Mouse (Mus musculus): ENCODE data around the gene Heatr4.
A peak's percentile ranks its signal among the peaks of the same experiment; 100 is the strongest.
"Not testable (repeated sequence)": the region's sequence is repeated elsewhere in the genome, so short reads cannot be mapped to it uniquely, and the experiment has no call there.

Heatr4 gene

GRCm38 (mm10) chr12:84013701-84014100, 29.0 kb upstream of the Heatr4 start:
- H3K36me3 ChIP-seq (ENCODE audit: insufficient read depth, low read length) = 0 out of 2 replicates have a peak, but pooled peaks cover 3% of the 10 kb centered on the region
- peaks cover 19% of the 10 kb centered on the region for H3K27me3 ChIP-seq (ENCODE audit: insufficient read depth, low read length)
- H3K4me3 ChIP-seq (replicated peaks; ENCODE audit: low read length) = no peak overlapping the region
- TF ChIP-seq CTCF (conservative IDR thresholded peaks at IDR 0.05; ENCODE audit: low read length) (no peak), NANOG (IDR thresholded peaks at IDR 0.05; ENCODE audit: borderline replicate concordance, low read length) (no peak), POU5F1 (IDR thresholded peaks at IDR 0.05; ENCODE audit: borderline replicate concordance, low read length) (no peak)
- 0 out of 2 replicates have a peak, but pooled peaks cover 3% of the 10 kb centered on the region for H3K9me3 ChIP-seq (ENCODE audit: low read length)
- H3K4me1 ChIP-seq (replicated peaks; ENCODE audit: low read depth, low read length) = peaks cover 28% of the 10 kb centered on the region

- H3K4me3 ChIP-seq (replicated peaks; ENCODE audit: low read length) = no peak overlapping the region
- H3K27me3 ChIP-seq (ENCODE audit: insufficient read depth, low read length) = peaks cover 24% of the 10 kb centered on the region
- H3K36me3 ChIP-seq (ENCODE audit: insufficient read depth, low read length) = 0 out of 2 replicates have a peak, but pooled peaks cover 3% of the 10 kb centered on the region
- TF ChIP-seq NANOG (IDR thresholded peaks at IDR 0.05; ENCODE audit: borderline replicate concordance, low read length) (no peak), CTCF (conservative IDR thresholded peaks at IDR 0.05; ENCODE audit: low read length) (peak; percentile 27; the same call in 1 of the 2 replicates)
- H3K9me3 ChIP-seq (ENCODE audit: low read length) = peaks cover 5% of the 10 kb centered on the region
- H3K4me1 ChIP-seq (replicated peaks; ENCODE audit: low read depth, low read length) = peaks cover 28% of the 10 kb centered on the region
Measured at GRCm38 (mm10) chr12:84013130-84013529, 28.5 kb upstream of the Heatr4 start.

DNA sequence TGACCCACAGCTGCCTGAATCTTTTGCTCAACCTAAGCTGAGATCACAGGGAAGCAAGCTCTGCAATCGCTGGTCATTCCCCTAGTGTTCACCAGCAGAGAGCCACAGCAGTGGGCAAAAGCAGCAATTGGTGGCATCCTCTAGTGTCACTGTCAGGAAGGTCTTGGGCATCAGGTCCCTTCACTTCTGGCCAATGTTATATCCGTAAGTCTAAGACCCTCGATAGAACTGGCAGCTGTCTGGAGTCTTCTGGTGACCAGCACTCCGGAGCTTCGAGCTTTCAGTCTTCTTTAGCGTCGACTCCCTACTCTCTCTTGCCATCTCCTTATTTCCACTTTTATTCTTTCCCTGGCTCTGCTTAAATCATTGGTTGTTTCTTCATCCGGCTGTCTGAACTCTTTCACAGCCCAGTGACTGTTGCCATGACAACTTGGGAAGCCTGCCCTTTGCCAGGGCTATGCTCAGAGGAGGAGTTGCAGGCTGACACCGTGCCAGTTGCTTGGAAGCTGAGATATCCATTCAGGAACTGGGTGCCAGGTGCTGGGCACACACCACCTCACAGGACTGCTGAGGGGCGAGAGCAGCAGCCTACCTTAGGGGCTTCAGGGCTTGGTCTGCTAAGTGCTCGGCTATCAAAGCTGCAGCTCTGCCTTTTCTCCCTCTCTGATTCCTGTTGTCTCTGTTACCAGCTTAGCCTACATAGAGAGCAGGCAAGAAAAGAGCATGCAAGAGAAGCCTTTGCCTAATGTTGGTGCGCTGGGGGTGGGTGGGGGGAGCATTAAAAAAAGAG, 26.8 kb upstream of the Heatr4 start:
- Histone ChIP-seq H3K4me3 (replicated peaks; ENCODE audit: low read length) (no peak overlapping the region), H3K9me3 (ENCODE audit: low read length) (peaks cover 14% of the 10 kb centered on the region), H3K36me3 (ENCODE audit: insufficient read depth, low read length) (0 out of 2 replicates have a peak, but pooled peaks cover 3% of the 10 kb centered on the region), H3K4me1 (replicated peaks; ENCODE audit: low read depth, low read length) (peaks cover 26% of the 10 kb centered on the region), H3K27me3 (ENCODE audit: insufficient read depth, low read length) (peaks cover 27% of the 10 kb centered on the region)
- no peak for TF ChIP-seq POU5F1 (IDR thresholded peaks at IDR 0.05; ENCODE audit: borderline replicate concordance, low read length)

DNA sequence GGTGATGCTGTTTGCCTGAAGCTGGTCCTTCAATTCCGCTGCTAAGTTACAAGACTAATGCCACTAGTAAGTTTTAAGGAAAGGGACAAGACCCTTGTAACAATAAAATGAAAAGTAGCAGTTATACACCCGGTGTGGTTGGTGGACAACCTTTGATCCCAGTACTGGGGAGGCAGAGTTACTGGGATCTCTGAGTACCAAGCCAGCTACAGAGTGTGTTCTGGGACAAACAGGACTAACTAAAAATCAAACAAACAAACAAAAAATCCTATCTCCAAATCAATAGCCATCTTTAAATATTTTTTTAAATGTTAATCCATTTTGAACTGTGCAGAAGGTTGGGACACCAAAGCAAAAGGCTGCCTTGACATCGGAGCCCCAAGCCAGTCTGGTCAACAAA, 25.5 kb upstream of the Heatr4 start:
- TF ChIP-seq POU5F1 (IDR thresholded peaks at IDR 0.05; ENCODE audit: borderline replicate concordance, low read length) (no peak), NANOG (IDR thresholded peaks at IDR 0.05; ENCODE audit: borderline replicate concordance, low read length) (no peak), CTCF (conservative IDR thresholded peaks at IDR 0.05; ENCODE audit: low read length) (no peak)
- H3K4me1 ChIP-seq (replicated peaks; ENCODE audit: low read depth, low read length) = peaks cover 18% of the 10 kb centered on the region

GRCm38 (mm10) chr12:84009171-84009965, 24.7 kb upstream of the Heatr4 start, which contains the start of gene Acot1:
Acot1 (plus strand) TSS chr12:84009490.
- H3K27me3 ChIP-seq (ENCODE audit: insufficient read depth, low read length) = peaks cover 27% of the 10 kb centered on the region
- H3K4me1 ChIP-seq (replicated peaks; ENCODE audit: low read depth, low read length) = peaks cover 16% of the 10 kb centered on the region
- not testable (repeated sequence) for H3K36me3 ChIP-seq (ENCODE audit: insufficient read depth, low read length)
- H3K4me3 ChIP-seq (replicated peaks; ENCODE audit: low read length) = peak within 1 kb of the TSS; percentile 74
- peaks cover 14% of the 10 kb centered on the region for H3K9me3 ChIP-seq (ENCODE audit: low read length)

More for the DNA sequence above, 25.5 kb upstream of the Heatr4 start:
- H3K4me3 ChIP-seq (replicated peaks; ENCODE audit: low read length) = peak overlapping the region; percentile 74
- H3K36me3 ChIP-seq (ENCODE audit: insufficient read depth, low read length) = 0 out of 2 replicates have a peak, but pooled peaks cover 3% of the 10 kb centered on the region
- H3K9me3 ChIP-seq (ENCODE audit: low read length) = peaks cover 14% of the 10 kb centered on the region
- peaks cover 27% of the 10 kb centered on the region for H3K27me3 ChIP-seq (ENCODE audit: insufficient read depth, low read length)

GRCm38 (mm10) chr12:84008729-84009128, 24.1 kb upstream of the Heatr4 start:
- peak overlapping the region; percentile 74 for H3K4me3 ChIP-seq (replicated peaks; ENCODE audit: low read length)

GRCm38 (mm10) chr12:84008251-84008650, 23.6 kb upstream of the Heatr4 start:
- H3K27me3 ChIP-seq (ENCODE audit: insufficient read depth, low read length) = peaks cover 27% of the 10 kb centered on the region
- H3K36me3 ChIP-seq (ENCODE audit: insufficient read depth, low read length) = no peaks in the 10 kb centered on the region
- H3K4me1 ChIP-seq (replicated peaks; ENCODE audit: low read depth, low read length) = peaks cover 15% of the 10 kb centered on the region
- H3K4me3 ChIP-seq (replicated peaks; ENCODE audit: low read length) = no peak overlapping the region
- TF ChIP-seq CTCF (conservative IDR thresholded peaks at IDR 0.05; ENCODE audit: low read length) (no peak), NANOG (IDR thresholded peaks at IDR 0.05; ENCODE audit: borderline replicate concordance, low read length) (no peak), POU5F1 (IDR thresholded peaks at IDR 0.05; ENCODE audit: borderline replicate concordance, low read length) (no peak)
- peaks cover 21% of the 10 kb centered on the region for H3K9me3 ChIP-seq (ENCODE audit: low read length)

More at GRCm38 (mm10) chr12:84008729-84009128, 24.1 kb upstream of the Heatr4 start:
- H3K4me1 ChIP-seq (replicated peaks; ENCODE audit: low read depth, low read length) = peaks cover 16% of the 10 kb centered on the region
- H3K9me3 ChIP-seq (ENCODE audit: low read length) = peaks cover 16% of the 10 kb centered on the region
- TF ChIP-seq CTCF (conservative IDR thresholded peaks at IDR 0.05; ENCODE audit: low read length) (no peak), POU5F1 (IDR thresholded peaks at IDR 0.05; ENCODE audit: borderline replicate concordance, low read length) (no peak), NANOG (IDR thresholded peaks at IDR 0.05; ENCODE audit: borderline replicate concordance, low read length) (no peak)
- H3K27me3 ChIP-seq (ENCODE audit: insufficient read depth, low read length) = peaks cover 27% of the 10 kb centered on the region
- no peaks in the 10 kb centered on the region for H3K36me3 ChIP-seq (ENCODE audit: insufficient read depth, low read length)

DNA sequence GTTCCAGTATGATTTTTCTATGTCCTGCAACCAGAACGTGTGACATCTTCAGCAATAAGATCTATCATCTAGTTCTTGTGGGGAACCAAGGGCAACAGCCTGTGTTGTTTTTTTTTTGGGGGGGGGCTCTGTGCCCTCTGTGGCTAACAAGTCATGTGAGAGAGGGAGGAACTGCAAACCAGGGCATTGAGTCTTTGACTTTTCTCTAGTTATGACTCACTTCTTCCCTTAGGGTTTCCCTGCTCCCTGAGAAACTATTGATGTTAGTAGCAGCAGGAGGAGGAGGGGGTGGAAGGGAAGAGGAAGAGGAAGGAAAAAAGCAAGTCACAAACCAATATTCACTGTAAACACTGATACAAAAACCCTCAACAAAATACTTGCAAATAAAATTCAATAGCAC, 19.2 kb upstream of the Heatr4 start:
- peaks cover 39% of the 10 kb centered on the region for H3K9me3 ChIP-seq (ENCODE audit: low read length)
- H3K4me3 ChIP-seq (replicated peaks; ENCODE audit: low read length) = no peak overlapping the region
- no peaks in the 10 kb centered on the region for H3K36me3 ChIP-seq (ENCODE audit: insufficient read depth, low read length)
- H3K27me3 ChIP-seq (ENCODE audit: insufficient read depth, low read length) = peaks cover 10% of the 10 kb centered on the region
- H3K4me1 ChIP-seq (replicated peaks; ENCODE audit: low read depth, low read length) = peaks cover under 1% of the 10 kb centered on the region; the same call in 1 of the 2 replicates
- no peak for TF ChIP-seq CTCF (conservative IDR thresholded peaks at IDR 0.05; ENCODE audit: low read length)
- TF ChIP-seq NANOG (IDR thresholded peaks at IDR 0.05; ENCODE audit: borderline replicate concordance, low read length) = no peak
- no peak for TF ChIP-seq POU5F1 (IDR thresholded peaks at IDR 0.05; ENCODE audit: borderline replicate concordance, low read length)

Measured in E14TG2a.4 (cell line).